Comparison of ENCODE assay signal across 8 mouse cellular contexts in the genomic region with DNA sequence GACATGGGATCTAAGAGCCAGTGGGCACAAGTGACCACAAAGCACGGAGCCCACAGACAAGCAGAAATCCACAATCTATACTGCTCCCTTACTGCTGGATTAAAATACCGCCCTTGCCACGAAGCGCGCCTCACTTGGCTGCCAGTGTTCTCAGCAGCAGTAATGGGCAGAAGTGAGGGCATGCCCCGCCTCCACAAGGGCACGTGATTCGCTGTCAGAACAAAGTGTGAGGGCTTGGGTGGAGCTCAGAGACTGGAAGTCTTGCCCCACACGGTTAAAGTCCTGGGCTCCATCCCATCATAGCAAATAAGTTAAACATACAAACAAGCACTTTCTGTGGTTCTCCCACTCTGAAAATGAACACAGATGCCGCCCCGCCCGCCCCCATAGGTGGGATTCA. TPM values are rescaled to one million over a fixed set of nuclear protein-coding genes. Genes with fewer than 3 reads are reported as not detected.
DNase-seq lines count a peak whose midpoint lies in the region; ATAC-seq lines count a peak whose summit lies in the region.

No protein-coding gene starts in this region.

- H3K4me2 ChIP-seq in embryonic facial prominence, embryonic 12.5 days (replicated peaks): 0 out of 2 replicates have a peak overlapping the region, but pooled peaks have one; percentile 8
- H3K4me2 ChIP-seq in liver, embryonic 15.5 days: peak overlapping the region; percentile 46
- H3K4me2 ChIP-seq in neural tube, embryonic 12.5 days (replicated peaks): peak overlapping the region; percentile 52

- peak; percentile 53 for DNase-seq in urinary bladder, postnatal 14 days (ENCODE audit: low spot score)
- no peak for DNase-seq in urinary bladder, postnatal 10 days (ENCODE audit: low spot score)
- no peak for DNase-seq in layer of hippocampus, adult 9-10 months (ENCODE audit: low spot score)
- no peak for DNase-seq in right cerebral cortex, postnatal 4 days

- H3K9me3 ChIP-seq in embryonic facial prominence, embryonic 12.5 days: no peaks in the 10 kb centered on the region
- H3K9me3 ChIP-seq in liver, embryonic 15.5 days (replicated peaks): no peaks in the 10 kb centered on the region
- H3K9me3 ChIP-seq in neural tube, embryonic 12.5 days: no peaks in the 10 kb centered on the region

- H3K4me3 ChIP-seq in embryonic facial prominence, embryonic 12.5 days: no peak overlapping the region
- peak overlapping the region; percentile 6; the same call in 1 of the 2 replicates for H3K4me3 ChIP-seq in liver, embryonic 15.5 days (replicated peaks)
- H3K4me3 ChIP-seq in neural tube, embryonic 12.5 days: no peak overlapping the region

- peaks cover 78% of the 10 kb centered on the region for H3K27me3 ChIP-seq in embryonic facial prominence, embryonic 12.5 days
- H3K27me3 ChIP-seq in liver, embryonic 15.5 days: peaks cover 90% of the 10 kb centered on the region
- peaks cover 82% of the 10 kb centered on the region for H3K27me3 ChIP-seq in neural tube, embryonic 12.5 days (replicated peaks)

- H3K27ac ChIP-seq in embryonic facial prominence, embryonic 12.5 days: no peak overlapping the region
- no peak overlapping the region for H3K27ac ChIP-seq in liver, embryonic 15.5 days (replicated peaks)
- H3K27ac ChIP-seq in neural tube, embryonic 12.5 days: no peak overlapping the region

- H3K36me3 ChIP-seq in embryonic facial prominence, embryonic 12.5 days: no peaks in the 10 kb centered on the region
- H3K36me3 ChIP-seq in liver, embryonic 15.5 days (replicated peaks): no peaks in the 10 kb centered on the region
- H3K36me3 ChIP-seq in neural tube, embryonic 12.5 days: no peaks in the 10 kb centered on the region

- ATAC-seq in embryonic facial prominence, embryonic 12.5 days (ENCODE audit: insufficient number of reproducible peaks, insufficient read depth, low FRiP score, low TSS enrichment): no peak
- peak; percentile 42 for ATAC-seq in inflammation-experienced regulatory T-cells, adult 6 months
- ATAC-seq in liver, embryonic 15.5 days (ENCODE audit: insufficient read depth): peak; percentile 33; the same call in 1 of the 2 replicates
- no peak for ATAC-seq in neural tube, embryonic 12.5 days (ENCODE audit: low FRiP score, low read depth)

- WGBS in embryonic facial prominence, embryonic 12.5 days: 7% methylated on average over 12 of the region's 12 CpGs
- 5% methylated on average over 12 of the region's 12 CpGs for WGBS in liver, embryonic 15.5 days (ENCODE audit: insufficient replicate concordance)
- 8% methylated on average over 12 of the region's 12 CpGs for WGBS in neural tube, embryonic 12.5 days

- peaks cover 16% of the 10 kb centered on the region; the same call in 1 of the 2 replicates for H3K4me1 ChIP-seq in embryonic facial prominence, embryonic 12.5 days
- peaks cover 15% of the 10 kb centered on the region for H3K4me1 ChIP-seq in liver, embryonic 15.5 days (replicated peaks)
- peaks cover 15% of the 10 kb centered on the region for H3K4me1 ChIP-seq in neural tube, embryonic 12.5 days

- no peak overlapping the region for H3K9ac ChIP-seq in embryonic facial prominence, embryonic 12.5 days
- no peak overlapping the region for H3K9ac ChIP-seq in liver, embryonic 15.5 days
- H3K9ac ChIP-seq in neural tube, embryonic 12.5 days: no peak overlapping the region

RNA-seq across cellular contexts. Expression of gene Oxt, which starts 1.7 kb away (rescaled TPM):
- not detected in 2 replicates for polyA plus RNA-seq in embryonic facial prominence, embryonic 12.5 days (2016; fragmentation: Nextera tagmentation; extraction: Ambion mirVana)
- polyA plus RNA-seq in inflammation-experienced regulatory T-cells, adult 6 months (2017; shearing (Covaris generic)): not detected
- polyA plus RNA-seq in liver, embryonic 15.5 days (2015; fragmentation: Nextera tagmentation; extraction: Ambion mirVana): not detected in 2 replicates
- polyA plus RNA-seq in neural tube, embryonic 12.5 days (2016; fragmentation: Nextera tagmentation; extraction: Ambion mirVana): not detected in 2 replicates

RNA-seq across cellular contexts. Expression of gene Avp, which starts 4.7 kb away (rescaled TPM):
- not detected in 2 replicates for polyA plus RNA-seq in embryonic facial prominence, embryonic 12.5 days (2016; fragmentation: Nextera tagmentation; extraction: Ambion mirVana)
- not detected for polyA plus RNA-seq in inflammation-experienced regulatory T-cells, adult 6 months (2017; shearing (Covaris generic))
- polyA plus RNA-seq in liver, embryonic 15.5 days (2015; fragmentation: Nextera tagmentation; extraction: Ambion mirVana): not detected in 2 replicates
- not detected in 2 replicates for polyA plus RNA-seq in neural tube, embryonic 12.5 days (2016; fragmentation: Nextera tagmentation; extraction: Ambion mirVana)

RNA-seq across cellular contexts. Expression of gene Mrps26, which starts 14.1 kb away (rescaled TPM):
- 76.9 and 77.0 TPM in 2 replicates for polyA plus RNA-seq in embryonic facial prominence, embryonic 12.5 days (2016; fragmentation: Nextera tagmentation; extraction: Ambion mirVana)
- polyA plus RNA-seq in inflammation-experienced regulatory T-cells, adult 6 months (2017; shearing (Covaris generic)): 10 to 100 TPM; 20.8 to 29.7 (median 27.1) TPM
- 40.3 and 41.1 TPM in 2 replicates for polyA plus RNA-seq in liver, embryonic 15.5 days (2015; fragmentation: Nextera tagmentation; extraction: Ambion mirVana)
- polyA plus RNA-seq in neural tube, embryonic 12.5 days (2016; fragmentation: Nextera tagmentation; extraction: Ambion mirVana): 77.7 and 80.8 TPM in 2 replicates

RNA-seq across cellular contexts. Expression of gene Fastkd5, which starts 52.2 kb away (rescaled TPM):
- 17.5 and 18.6 TPM in 2 replicates for polyA plus RNA-seq in embryonic facial prominence, embryonic 12.5 days (2016; fragmentation: Nextera tagmentation; extraction: Ambion mirVana)
- 10 to 100 TPM in 2 of 3 experiments, 1 to 10 TPM in 1; 8.5 to 11.7 (median 10.3) TPM for polyA plus RNA-seq in inflammation-experienced regulatory T-cells, adult 6 months (2017; shearing (Covaris generic))
- polyA plus RNA-seq in liver, embryonic 15.5 days (2015; fragmentation: Nextera tagmentation; extraction: Ambion mirVana): 8.6 and 9.5 TPM in 2 replicates
- polyA plus RNA-seq in neural tube, embryonic 12.5 days (2016; fragmentation: Nextera tagmentation; extraction: Ambion mirVana): 15.1 and 17.2 TPM in 2 replicates

RNA-seq across cellular contexts. Expression of gene Ubox5, which starts 52.2 kb away (rescaled TPM):
- polyA plus RNA-seq in embryonic facial prominence, embryonic 12.5 days (2016; fragmentation: Nextera tagmentation; extraction: Ambion mirVana): 15.5 and 16.3 TPM in 2 replicates
- 10 to 100 TPM in 2 of 3 experiments, 1 to 10 TPM in 1; 8.0 to 11.1 (median 10.6) TPM for polyA plus RNA-seq in inflammation-experienced regulatory T-cells, adult 6 months (2017; shearing (Covaris generic))
- 4.8 and 5.0 TPM in 2 replicates for polyA plus RNA-seq in liver, embryonic 15.5 days (2015; fragmentation: Nextera tagmentation; extraction: Ambion mirVana)
- 13.1 and 14.4 TPM in 2 replicates for polyA plus RNA-seq in neural tube, embryonic 12.5 days (2016; fragmentation: Nextera tagmentation; extraction: Ambion mirVana)

Comparison
In these comparisons a context has a peak if more than half of its experiments do, and no peak if none do; other contexts are left out.
1. ATAC-seq: peak in inflammation-experienced regulatory T-cells, adult 6 months (single experiment) and liver, embryonic 15.5 days (single experiment); none in embryonic facial prominence, embryonic 12.5 days (single experiment) and neural tube, embryonic 12.5 days (single experiment).
2. Peak in every context shown above with its lines, with median percentiles within 50 percentile points of each other: H3K4me2 ChIP-seq.